Mouse (Mus musculus) spleen, embryonic (tissue): ENCODE results near the gene Rgs9.

Experiments
- CTCF ChIA-PET: fragments of 350-600 bp; sonication (Branson Sonifier 250); formaldehyde crosslinking; loops from one replicate; lab custom pipeline; 2022; lab: Charles Lee

Gene Rgs9

DNA sequence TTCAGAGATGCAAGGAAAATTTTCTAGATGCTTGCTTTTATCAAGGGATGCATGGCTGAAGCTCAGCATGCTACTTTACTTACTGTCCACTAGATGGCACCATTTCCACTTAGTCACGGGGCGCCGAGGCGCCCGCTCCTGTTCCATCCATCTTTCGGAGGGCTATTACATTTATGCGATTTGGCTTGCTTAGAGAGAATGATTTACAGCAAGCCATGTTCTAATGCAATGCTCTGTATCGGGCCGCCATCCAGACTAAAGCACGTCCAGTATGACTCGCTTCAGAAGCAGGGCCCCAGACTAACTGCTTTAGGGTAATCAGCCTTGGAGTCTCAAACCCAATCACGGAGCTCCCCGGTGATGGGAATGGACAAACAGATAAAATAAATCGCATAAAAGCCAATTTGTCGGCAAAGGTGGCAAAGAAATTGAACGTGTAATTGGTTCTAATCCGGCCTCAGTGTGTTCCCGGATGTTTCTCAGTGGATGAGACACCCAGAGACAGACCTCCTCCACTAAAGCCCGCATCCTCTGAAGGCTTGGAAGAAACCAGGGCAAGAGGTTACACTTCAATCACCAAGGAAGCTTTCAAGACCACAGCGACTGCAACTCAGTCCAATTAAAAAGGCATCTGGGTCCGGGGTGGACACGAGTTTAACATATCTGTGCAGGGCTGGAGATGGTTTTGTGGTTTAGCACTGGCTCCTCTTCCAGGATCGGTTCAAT is 53.1 kb downstream of the Rgs9 start:
- CTCF ChIA-PET: interaction anchor here (0.5 to 1.1 kb wide), 7 partner anchors 198 to 415 kb away, joined by 3 to 7 read pairs (median 3); no protein-coding TSS in a partner anchor

DNA sequence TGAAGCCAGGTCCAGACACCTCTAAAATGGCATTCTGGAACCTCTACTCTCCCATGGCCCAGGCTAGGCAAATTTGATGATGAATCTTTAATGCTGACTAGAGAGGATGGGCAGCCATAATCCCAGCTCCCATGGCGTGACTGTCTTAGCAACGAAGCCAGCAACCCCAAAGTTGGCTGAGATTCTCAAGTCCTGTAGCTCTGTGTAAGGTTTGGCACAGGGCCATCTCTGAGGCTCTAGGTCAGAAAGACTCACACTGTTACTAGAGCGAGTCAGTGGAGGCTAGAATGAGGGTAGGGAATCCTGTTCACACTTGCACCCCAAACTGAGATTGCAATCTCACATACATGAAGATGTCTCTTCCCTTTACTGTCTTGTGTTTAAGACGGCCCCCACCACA is 57.8 kb downstream of the Rgs9 start:
- CTCF ChIA-PET: no interaction called here

DNA sequence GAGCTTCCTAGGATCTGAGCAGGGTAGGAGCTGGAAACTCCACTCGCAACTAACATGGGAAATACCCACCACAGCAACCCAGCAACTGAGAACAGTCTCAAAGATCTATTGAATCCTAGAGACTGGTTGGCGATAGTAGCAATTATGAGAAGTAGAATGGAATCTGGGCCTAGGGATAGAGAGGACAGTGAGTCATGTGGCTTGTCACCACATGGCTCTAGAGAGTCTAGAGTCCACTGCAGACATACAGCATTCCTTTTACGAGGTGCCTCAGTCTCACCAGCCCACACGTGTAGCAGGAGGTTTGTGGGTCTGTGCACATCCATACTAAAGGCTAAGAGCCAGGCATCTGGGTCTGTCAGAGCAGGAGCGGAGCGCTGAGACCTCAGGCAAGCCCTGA is 59.3 kb downstream of the Rgs9 start:
- CTCF ChIA-PET: no interaction called here

DNA sequence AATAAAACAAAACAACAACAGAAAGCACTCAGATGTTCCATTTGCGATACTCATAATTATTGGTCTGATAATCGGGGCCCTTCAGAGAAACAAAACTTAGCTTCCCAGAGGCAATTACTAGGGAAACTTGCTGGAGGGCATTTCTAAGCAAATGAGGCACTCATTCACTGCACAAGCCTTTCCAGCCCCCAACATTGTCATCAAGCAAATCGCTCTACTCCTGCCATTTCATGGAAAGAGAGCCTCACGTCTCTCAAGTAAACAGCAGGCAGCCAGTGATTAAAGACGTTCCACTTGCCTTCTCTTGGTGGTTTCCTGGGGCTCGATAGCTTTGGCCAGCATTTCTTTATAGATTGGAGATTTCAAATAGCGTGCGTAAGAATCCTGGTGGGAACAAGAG is 60.1 kb downstream of the Rgs9 start:
- CTCF ChIA-PET: no interaction called here

GRCm38 (mm10) chr11:109233627-109234026 is 64.3 kb downstream of the Rgs9 start:
- CTCF ChIA-PET: no interaction called here

DNA sequence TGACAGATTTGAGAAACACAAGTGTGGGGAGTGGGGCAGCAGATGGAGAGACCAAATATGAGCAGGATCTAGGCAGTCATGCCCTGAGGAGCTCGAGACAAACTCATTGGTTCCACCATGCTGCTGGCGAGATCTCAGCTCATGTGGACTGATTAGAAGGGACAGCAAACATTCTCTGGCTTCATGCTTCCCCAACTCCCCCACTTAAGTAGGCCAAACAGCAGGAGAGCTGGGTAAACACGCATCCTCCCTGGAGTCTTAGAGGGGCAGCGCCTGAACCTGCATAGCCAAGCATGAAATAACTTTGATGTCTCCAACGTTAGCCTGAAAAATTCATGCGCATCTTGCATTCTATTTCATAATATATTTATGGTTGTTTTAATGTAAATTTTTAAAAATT is 65.1 kb downstream of the Rgs9 start:
- CTCF ChIA-PET: no interaction called here

DNA sequence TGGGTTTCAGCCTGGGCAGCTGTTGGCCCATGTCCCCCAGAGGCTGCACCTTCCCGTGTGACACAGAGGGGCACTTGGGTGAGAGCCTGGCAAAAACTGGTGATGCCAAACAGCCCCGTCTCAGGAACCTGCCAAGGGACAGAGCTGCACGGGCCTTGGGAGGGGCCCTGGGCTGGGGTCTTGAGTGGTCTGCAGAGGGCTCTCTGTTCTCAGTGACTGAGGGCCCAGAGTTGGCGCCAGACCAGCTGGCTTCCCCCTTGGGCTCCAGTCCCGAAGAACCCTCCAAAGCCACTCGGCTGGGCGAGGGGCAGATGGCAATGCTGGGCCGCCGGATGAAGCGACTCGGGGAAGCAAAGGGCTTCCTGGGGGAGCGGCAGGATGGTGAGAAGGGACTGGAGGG is 70.8 kb downstream of the Rgs9 start:
- CTCF ChIA-PET: no interaction called here

- CTCF ChIA-PET: no interaction called here
Observed at GRCm38 (mm10) chr11:109221209-109222007, 76.5 kb downstream of the Rgs9 start.

DNA sequence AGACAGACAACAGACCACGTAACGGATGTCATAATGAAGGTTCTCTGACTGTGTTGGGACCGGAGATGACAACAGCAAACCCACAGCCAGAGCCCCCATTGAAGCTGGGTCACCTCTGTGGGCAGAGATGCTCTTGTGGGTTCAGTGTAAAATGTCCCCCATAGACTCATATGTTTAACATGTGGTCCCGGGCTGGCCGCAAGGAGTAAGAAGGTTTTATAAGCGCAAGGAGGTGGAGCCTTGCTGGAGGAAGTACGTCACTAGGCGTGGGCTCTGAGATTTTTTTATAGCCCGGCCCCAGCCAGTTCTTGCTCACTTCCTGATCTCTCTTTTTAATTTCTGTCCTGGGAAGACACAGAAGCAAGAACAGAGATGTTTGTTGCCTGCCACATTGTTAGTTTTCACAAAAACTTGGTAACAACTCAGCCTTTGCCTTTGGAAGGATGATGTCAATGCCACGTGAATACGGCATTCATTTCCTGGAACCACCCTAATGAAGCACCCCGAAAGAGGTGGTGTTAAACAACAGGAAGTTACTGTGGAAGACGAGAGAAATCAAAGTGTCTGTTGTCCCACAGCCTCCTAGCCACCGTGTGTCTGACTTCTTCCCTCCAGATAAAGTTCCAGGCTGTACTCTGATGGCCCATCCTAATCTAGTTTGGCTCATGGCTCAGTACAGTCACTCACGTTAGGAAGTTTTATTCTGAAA is 79.1 kb downstream of the Rgs9 start:
- CTCF ChIA-PET: no interaction called here

GRCm38 (mm10) chr11:109217827-109218536 is 79.9 kb downstream of the Rgs9 start:
- CTCF ChIA-PET: no interaction called here

- CTCF ChIA-PET: no interaction called here
Observed at GRCm38 (mm10) chr11:109210772-109211171, 87.2 kb downstream of the Rgs9 start.

DNA sequence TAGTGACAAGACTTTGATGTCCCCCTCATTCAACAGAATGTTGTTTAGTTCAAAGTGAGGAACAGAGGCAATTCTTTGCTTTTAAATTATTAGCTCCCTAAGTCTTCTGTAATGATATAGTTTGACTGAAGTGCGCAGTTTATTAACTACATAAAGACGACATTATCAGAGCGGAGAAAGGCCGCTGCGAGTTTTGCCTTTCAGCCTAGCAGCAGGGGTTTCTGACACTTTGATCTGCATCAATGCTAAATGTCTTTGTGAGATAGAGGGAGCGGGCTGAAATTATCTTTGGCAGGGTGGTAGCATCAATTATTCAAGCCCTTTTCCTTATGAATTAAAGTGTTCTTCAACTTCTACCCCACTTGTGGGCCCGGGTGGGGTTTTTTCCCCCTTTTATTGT is 87.6 kb downstream of the Rgs9 start:
- CTCF ChIA-PET: no interaction called here

DNA sequence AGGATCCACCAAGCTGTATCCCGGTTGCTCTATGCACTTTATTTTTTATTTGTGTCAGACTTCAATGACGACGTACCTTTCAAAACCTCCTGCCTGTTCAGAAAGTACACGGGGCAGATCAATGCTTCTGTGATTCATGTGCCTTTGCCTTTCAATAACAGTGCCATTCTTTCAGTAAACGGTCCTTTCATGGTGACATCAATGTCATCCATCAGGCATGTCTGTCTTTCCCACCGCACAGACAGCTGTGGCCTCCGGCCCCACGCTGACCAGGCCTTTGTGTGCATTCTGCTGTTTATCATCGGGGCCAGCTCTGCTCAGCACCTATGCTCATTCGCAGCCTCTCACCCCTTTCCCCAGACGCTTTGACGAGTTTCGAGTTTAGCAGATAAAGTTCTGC is 91.2 kb downstream of the Rgs9 start:
- CTCF ChIA-PET: no interaction called here

DNA sequence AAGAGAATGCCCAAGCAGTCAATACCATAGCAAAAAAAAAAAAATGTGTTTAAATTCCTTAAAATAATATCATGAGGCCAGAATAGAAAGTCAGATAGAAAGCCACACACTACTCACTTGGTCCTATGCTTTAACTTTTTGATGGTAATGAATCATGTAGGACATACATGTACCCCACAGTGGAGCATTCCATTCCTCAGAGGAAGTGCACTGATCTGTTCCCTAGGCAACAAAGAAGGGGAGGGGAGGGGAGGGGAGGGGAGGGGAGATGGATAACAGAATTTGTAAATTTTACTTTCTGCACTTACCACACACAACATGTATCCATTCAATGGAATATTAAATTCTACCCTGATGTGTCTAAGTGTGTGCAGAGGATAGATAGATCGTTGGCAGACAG is 91.9 kb downstream of the Rgs9 start:
- CTCF ChIA-PET: no interaction called here

DNA sequence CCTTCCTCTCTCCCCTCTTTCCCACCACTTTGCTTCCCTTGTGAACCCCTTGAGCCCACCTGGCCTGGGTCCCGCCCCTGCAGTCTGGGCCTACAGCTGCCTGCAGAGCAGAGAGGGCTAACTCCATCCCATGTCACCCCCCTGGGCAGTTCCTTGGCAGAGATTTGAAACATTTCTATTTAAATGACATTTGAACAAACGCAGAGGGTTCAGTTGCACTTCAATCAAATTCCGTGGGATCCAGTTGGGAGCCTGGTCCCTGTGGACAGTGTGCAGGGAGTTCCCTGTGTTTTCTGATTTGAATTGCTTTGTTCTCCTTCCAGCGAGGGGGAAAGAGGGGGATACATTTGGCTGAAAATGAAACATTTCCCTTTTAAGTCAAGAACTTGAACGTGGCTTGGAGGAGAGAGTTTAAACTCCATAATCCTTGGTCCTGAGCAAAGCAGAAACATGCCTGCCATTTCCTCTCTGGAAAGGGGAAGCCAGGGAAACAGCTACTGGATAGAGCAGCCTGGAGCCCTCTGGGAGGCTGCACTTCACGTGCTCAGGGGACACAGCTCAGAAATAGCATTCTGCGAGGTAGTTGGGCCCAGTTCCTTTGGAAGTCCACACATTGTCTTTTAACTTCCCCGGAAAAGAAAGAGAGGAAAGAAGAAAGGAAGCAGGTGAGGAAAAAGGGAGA is 98.2 kb downstream of the Rgs9 start:
- CTCF ChIA-PET: no interaction called here

DNA sequence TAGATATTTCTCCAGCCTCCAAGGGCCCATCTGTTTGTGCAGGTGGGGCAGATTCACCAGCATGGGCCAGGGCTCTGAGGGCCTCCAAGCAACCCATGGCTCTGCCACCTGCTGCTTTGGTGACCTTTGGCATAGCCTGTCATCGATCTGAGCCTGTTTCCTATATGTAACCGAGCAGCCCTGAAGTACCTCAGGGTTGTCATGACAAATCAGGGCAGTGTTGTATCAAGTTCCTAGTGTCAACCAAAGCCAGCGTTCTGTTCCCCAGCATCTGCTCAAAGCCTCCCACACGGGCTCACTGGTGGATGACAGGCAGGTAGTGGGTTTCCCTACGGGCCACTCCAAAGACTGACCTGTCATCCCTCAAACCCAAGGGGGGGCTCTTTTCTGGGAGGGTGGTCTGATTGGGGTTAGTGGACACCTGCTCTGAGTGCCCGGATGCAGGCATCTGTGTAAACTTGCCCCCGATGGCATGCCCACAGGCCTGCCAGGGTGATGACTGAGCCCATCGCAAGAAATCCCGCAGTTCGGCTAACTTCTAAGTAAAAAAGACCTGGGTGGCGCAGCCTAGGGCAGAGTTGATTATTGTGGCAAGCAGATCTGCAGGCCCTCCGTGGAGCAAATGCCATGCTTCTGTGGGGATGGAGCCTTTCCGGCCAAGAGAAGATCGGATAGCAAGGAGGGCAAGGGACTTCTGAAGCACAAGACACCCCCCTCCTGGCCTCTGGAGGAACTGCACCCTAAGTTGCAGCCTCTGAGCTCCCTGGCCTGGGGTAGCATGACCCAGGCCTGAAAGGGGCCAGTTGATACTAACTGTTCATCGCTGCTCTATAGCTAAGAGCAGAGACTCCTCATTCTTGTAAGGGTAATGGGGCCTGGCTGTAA is 105.0 kb downstream of the Rgs9 start:
- CTCF ChIA-PET: no interaction called here

DNA sequence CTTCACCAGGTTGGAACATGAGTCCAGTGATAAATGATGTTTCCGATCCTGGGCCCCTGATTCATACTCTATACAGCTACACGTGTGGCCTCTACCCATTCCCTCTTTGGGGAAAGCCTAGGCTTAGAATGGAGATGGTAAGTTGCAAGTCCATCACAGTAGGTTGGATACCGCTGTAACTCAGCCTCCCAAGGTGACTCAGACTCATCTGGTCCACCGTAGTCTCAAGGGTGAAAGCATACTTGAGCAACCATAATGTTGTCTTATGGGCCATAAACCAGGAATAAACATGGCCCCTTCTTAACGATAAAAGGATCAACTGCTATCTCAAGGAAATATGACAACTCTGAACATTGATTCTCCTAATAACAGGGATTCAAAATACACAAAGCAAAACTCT is 109.7 kb downstream of the Rgs9 start:
- CTCF ChIA-PET: no interaction called here

DNA sequence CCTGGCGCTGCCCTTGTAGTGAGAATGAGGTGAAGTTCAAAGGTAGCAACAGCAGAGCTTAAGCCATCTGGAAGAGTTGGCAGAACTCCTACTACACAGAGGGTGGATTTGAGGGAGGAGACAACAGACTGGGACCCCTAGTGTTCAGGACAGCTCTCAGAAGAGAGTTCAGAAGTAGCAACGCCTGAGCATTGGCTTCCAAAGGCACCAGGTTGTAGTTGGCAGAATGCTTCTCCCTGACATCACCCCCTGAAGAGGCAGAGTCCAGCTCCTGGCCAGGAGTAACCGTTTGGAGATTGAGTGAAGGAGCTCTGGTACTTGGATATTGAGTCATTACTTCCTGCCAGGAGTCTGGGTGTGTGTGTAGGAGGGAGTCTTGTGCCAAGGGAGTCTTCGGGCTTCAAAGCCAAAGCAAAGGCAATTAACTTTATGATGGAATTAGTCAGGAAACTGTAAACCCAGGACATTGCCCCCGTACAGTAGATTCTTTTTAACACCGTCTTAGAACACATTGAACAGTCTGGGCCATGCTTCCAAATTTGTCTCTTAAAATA is 110.2 kb downstream of the Rgs9 start:
- CTCF ChIA-PET: no interaction called here

GRCm38 (mm10) chr11:109181118-109181517 is 116.8 kb downstream of the Rgs9 start:
- CTCF ChIA-PET: no interaction called here

DNA sequence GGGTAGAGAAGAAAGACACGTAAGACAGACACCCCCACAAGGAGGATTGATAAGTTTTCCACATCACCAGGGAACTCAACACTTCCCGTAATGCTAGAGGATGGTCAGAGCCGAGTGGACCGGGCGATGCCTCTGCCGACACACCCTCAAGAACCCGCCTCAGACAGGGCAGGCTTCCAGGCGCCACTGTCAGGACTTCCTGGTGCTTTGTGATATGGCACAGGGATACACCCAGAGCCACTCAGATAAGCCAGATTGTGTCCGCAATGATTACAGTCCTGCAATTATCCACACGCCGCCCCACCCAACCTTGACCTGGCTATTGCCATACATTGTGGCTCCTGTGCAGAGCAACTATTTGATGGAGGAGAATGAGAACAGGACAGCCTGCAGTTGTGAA is 117.6 kb downstream of the Rgs9 start:
- CTCF ChIA-PET: no interaction called here
